Mouse (Mus musculus): Measurements from ENCODE around the gene Wbp1l. TPM values are rescaled to one million over a fixed set of nuclear protein-coding genes. Genes with fewer than 3 reads are reported as not detected.

Gene Wbp1l
- total RNA-seq, 1 experiment from 2014 or later: 27.7 TPM

GRCm38 (mm10) chr19:46592751-46593439 lies 6.0 kb upstream of the Wbp1l start:
- ATAC-seq (replicated peaks; ENCODE audit: low read depth, poor library complexity, severe bottlenecking): no peak

GRCm38 (mm10) chr19:46598187-46598586 lies 697 bp upstream of the Wbp1l start:
- no peak for ATAC-seq (replicated peaks; ENCODE audit: low read depth, poor library complexity, severe bottlenecking)

GRCm38 (mm10) chr19:46599375-46600256 lies 732 bp downstream of the Wbp1l start:
- no peak for ATAC-seq (replicated peaks; ENCODE audit: low read depth, poor library complexity, severe bottlenecking)

- ATAC-seq (replicated peaks; ENCODE audit: low read depth, poor library complexity, severe bottlenecking): no peak
These were observed 1.5 kb downstream of the Wbp1l start for GRCm38 (mm10) chr19:46600371-46600770.

- no peak for ATAC-seq (replicated peaks; ENCODE audit: low read depth, poor library complexity, severe bottlenecking)
These were observed 2.6 kb downstream of the Wbp1l start for GRCm38 (mm10) chr19:46601491-46601890.

GRCm38 (mm10) chr19:46602406-46602805 lies 3.5 kb downstream of the Wbp1l start:
- ATAC-seq (replicated peaks; ENCODE audit: low read depth, poor library complexity, severe bottlenecking): no peak

GRCm38 (mm10) chr19:46606718-46607117 lies 7.8 kb downstream of the Wbp1l start:
- ATAC-seq (replicated peaks; ENCODE audit: low read depth, poor library complexity, severe bottlenecking): no peak

- peak; percentile 73 for ATAC-seq (replicated peaks; ENCODE audit: low read depth, poor library complexity, severe bottlenecking)
These were observed 8.5 kb downstream of the Wbp1l start for GRCm38 (mm10) chr19:46607424-46607823.

GRCm38 (mm10) chr19:46608158-46608557 lies 9.3 kb downstream of the Wbp1l start:
- ATAC-seq (replicated peaks; ENCODE audit: low read depth, poor library complexity, severe bottlenecking): no peak

- no peak for ATAC-seq (replicated peaks; ENCODE audit: low read depth, poor library complexity, severe bottlenecking)
These were observed 17.5 kb downstream of the Wbp1l start for GRCm38 (mm10) chr19:46616378-46616777.

GRCm38 (mm10) chr19:46617361-46617760 lies 18.5 kb downstream of the Wbp1l start:
- no peak for ATAC-seq (replicated peaks; ENCODE audit: low read depth, poor library complexity, severe bottlenecking)

GRCm38 (mm10) chr19:46618322-46618721 lies 19.4 kb downstream of the Wbp1l start:
- ATAC-seq (replicated peaks; ENCODE audit: low read depth, poor library complexity, severe bottlenecking): peak; percentile 81

- no peak for ATAC-seq (replicated peaks; ENCODE audit: low read depth, poor library complexity, severe bottlenecking)
These were observed 20.1 kb downstream of the Wbp1l start for GRCm38 (mm10) chr19:46619001-46619400.

- no peak for ATAC-seq (replicated peaks; ENCODE audit: low read depth, poor library complexity, severe bottlenecking)
These were observed 20.6 kb downstream of the Wbp1l start for GRCm38 (mm10) chr19:46619518-46619917.

GRCm38 (mm10) chr19:46620016-46620808 lies 21.3 kb downstream of the Wbp1l start:
- ATAC-seq (replicated peaks; ENCODE audit: low read depth, poor library complexity, severe bottlenecking): no peak

- no peak for ATAC-seq (replicated peaks; ENCODE audit: low read depth, poor library complexity, severe bottlenecking)
These were observed 22.6 kb downstream of the Wbp1l start for GRCm38 (mm10) chr19:46621236-46622183.

- no peak for ATAC-seq (replicated peaks; ENCODE audit: low read depth, poor library complexity, severe bottlenecking)
These were observed 23.8 kb downstream of the Wbp1l start for GRCm38 (mm10) chr19:46622659-46623193.

GRCm38 (mm10) chr19:46623194-46623667 lies 24.3 kb downstream of the Wbp1l start:
- ATAC-seq (replicated peaks; ENCODE audit: low read depth, poor library complexity, severe bottlenecking): no peak

Measured in common myeloid progenitor, adult 5-6 weeks (primary cell).